Comparison of ENCODE assay signal across 22 mouse cellular contexts in genomic region chr17:67090153-67090552, GRCm38 (mm10).
DNase-seq lines count a peak whose midpoint lies in the region; ATAC-seq and TF ChIP-seq lines count a peak whose summit lies in the region.
"Had no signal": no experiment of that assay in that cellular context is flagged by ENCODE, and none has a peak within 500 bp of the region (broad histone marks: within the 10 kb centered on the region; RNA-seq: fewer than 3 reads in every experiment).

No protein-coding gene starts in this region.

- WGBS in embryonic facial prominence, embryonic 12.5 days: 79% methylated on average over 7 of the region's 7 CpGs
- 84% methylated on average over 7 of the region's 7 CpGs for WGBS in embryonic facial prominence, embryonic 10.5 days
- 73% methylated on average over 7 of the region's 7 CpGs for WGBS in kidney, postnatal 0 days
- 74% methylated on average over 7 of the region's 7 CpGs for WGBS in kidney, embryonic 16.5 days
- 76% methylated on average over 7 of the region's 7 CpGs for WGBS in midbrain, embryonic 16.5 days
- 75% methylated on average over 7 of the region's 7 CpGs for WGBS in midbrain, embryonic 13.5 days

- H3K9me3 ChIP-seq in embryonic facial prominence, embryonic 12.5 days: no peaks in the 10 kb centered on the region
- H3K9me3 ChIP-seq in embryonic facial prominence, embryonic 10.5 days: no peaks in the 10 kb centered on the region
- no peaks in the 10 kb centered on the region for H3K9me3 ChIP-seq in kidney, postnatal 0 days (replicated peaks; ENCODE audit: low read length)
- H3K9me3 ChIP-seq in kidney, embryonic 16.5 days (ENCODE audit: low read length): no peaks in the 10 kb centered on the region
- no peaks in the 10 kb centered on the region for H3K9me3 ChIP-seq in midbrain, embryonic 16.5 days (replicated peaks; ENCODE audit: control insufficient read depth, low read length, poor library complexity, severe bottlenecking)
- no peaks in the 10 kb centered on the region for H3K9me3 ChIP-seq in midbrain, embryonic 13.5 days
- H3K9me3 ChIP-seq: embryonic facial prominence, embryonic 13.5 days; heart, embryonic 15.5 days; kidney, embryonic 15.5 days; liver, embryonic 15.5 days had no signal

- no peaks in the 10 kb centered on the region for H3K36me3 ChIP-seq in embryonic facial prominence, embryonic 12.5 days
- no peaks in the 10 kb centered on the region for H3K36me3 ChIP-seq in embryonic facial prominence, embryonic 10.5 days (replicated peaks)
- H3K36me3 ChIP-seq in kidney, postnatal 0 days (ENCODE audit: insufficient read depth, low read length): no peaks in the 10 kb centered on the region
- H3K36me3 ChIP-seq in kidney, embryonic 16.5 days (ENCODE audit: insufficient read depth, low read length): no peaks in the 10 kb centered on the region
- H3K36me3 ChIP-seq in midbrain, embryonic 16.5 days (ENCODE audit: control insufficient read depth, insufficient read depth, low read length): no peaks in the 10 kb centered on the region
- H3K36me3 ChIP-seq in midbrain, embryonic 13.5 days: no peaks in the 10 kb centered on the region
- H3K36me3 ChIP-seq: embryonic facial prominence, embryonic 13.5 days; heart, embryonic 15.5 days; kidney, embryonic 15.5 days; liver, embryonic 15.5 days had no signal

- H3K4me2 ChIP-seq in embryonic facial prominence, embryonic 12.5 days (replicated peaks): no peak overlapping the region
- no peak overlapping the region for H3K4me2 ChIP-seq in kidney, postnatal 0 days (ENCODE audit: low read length)
- no peak overlapping the region for H3K4me2 ChIP-seq in kidney, embryonic 16.5 days (replicated peaks; ENCODE audit: low read depth, low read length)
- H3K4me2 ChIP-seq in midbrain, embryonic 16.5 days (ENCODE audit: low read length): no peak overlapping the region
- no peak overlapping the region for H3K4me2 ChIP-seq in midbrain, embryonic 13.5 days (replicated peaks)
- H3K4me2 ChIP-seq: embryonic facial prominence, embryonic 13.5 days; heart, embryonic 15.5 days; kidney, embryonic 15.5 days; liver, embryonic 15.5 days; lung, embryonic 14.5 days had no signal

- no peaks in the 10 kb centered on the region for H3K27me3 ChIP-seq in embryonic facial prominence, embryonic 12.5 days
- H3K27me3 ChIP-seq in embryonic facial prominence, embryonic 10.5 days (replicated peaks; ENCODE audit: low read depth, poor library complexity, severe bottlenecking): no peaks in the 10 kb centered on the region
- no peaks in the 10 kb centered on the region for H3K27me3 ChIP-seq in kidney, postnatal 0 days (ENCODE audit: insufficient read depth, low read length)
- no peaks in the 10 kb centered on the region for H3K27me3 ChIP-seq in kidney, embryonic 16.5 days (ENCODE audit: insufficient read depth, low read length)
- H3K27me3 ChIP-seq in midbrain, embryonic 16.5 days (ENCODE audit: control insufficient read depth, insufficient read depth, low read depth, low read length): no peaks in the 10 kb centered on the region
- H3K27me3 ChIP-seq in midbrain, embryonic 13.5 days: no peaks in the 10 kb centered on the region
- H3K27me3 ChIP-seq: CH12.LX; embryonic facial prominence, embryonic 13.5 days; heart, embryonic 15.5 days; kidney, embryonic 15.5 days; liver, embryonic 15.5 days had no signal

- no peak overlapping the region for H3K27ac ChIP-seq in embryonic facial prominence, embryonic 12.5 days
- no peak overlapping the region for H3K27ac ChIP-seq in embryonic facial prominence, embryonic 10.5 days (replicated peaks)
- no peak overlapping the region for H3K27ac ChIP-seq in kidney, postnatal 0 days
- H3K27ac ChIP-seq in kidney, embryonic 16.5 days (ENCODE audit: low read length): no peak overlapping the region
- no peak overlapping the region; the same call in 1 of the 2 replicates for H3K27ac ChIP-seq in midbrain, embryonic 16.5 days (ENCODE audit: low read length)
- no peak overlapping the region for H3K27ac ChIP-seq in midbrain, embryonic 13.5 days
- H3K27ac ChIP-seq: embryonic facial prominence, embryonic 13.5 days; gastrocnemius, adult 2 months; heart, embryonic 15.5 days; kidney, embryonic 15.5 days; liver, embryonic 15.5 days had no signal

- no peaks in the 10 kb centered on the region for H3K4me1 ChIP-seq in embryonic facial prominence, embryonic 12.5 days
- peaks cover 3% of the 10 kb centered on the region; the same call in 1 of the 2 replicates for H3K4me1 ChIP-seq in embryonic facial prominence, embryonic 10.5 days
- H3K4me1 ChIP-seq in kidney, postnatal 0 days (replicated peaks; ENCODE audit: insufficient read depth, low read length): no peaks in the 10 kb centered on the region
- no peaks in the 10 kb centered on the region for H3K4me1 ChIP-seq in kidney, embryonic 16.5 days (ENCODE audit: insufficient read depth, low read length)
- H3K4me1 ChIP-seq in midbrain, embryonic 16.5 days (ENCODE audit: control insufficient read depth, insufficient read depth, low read length): peaks cover under 1% of the 10 kb centered on the region; the same call in 1 of the 2 replicates
- peaks cover 7% of the 10 kb centered on the region; the same call in 1 of the 2 replicates for H3K4me1 ChIP-seq in midbrain, embryonic 13.5 days (replicated peaks)
- H3K4me1 ChIP-seq: embryonic facial prominence, embryonic 13.5 days; kidney, embryonic 15.5 days; liver, embryonic 15.5 days had no signal

- TF ChIP-seq CTCF in kidney, postnatal 0 days (IDR thresholded peaks at IDR 0.05; ENCODE audit: low read depth): no peak

- no peak overlapping the region for H3K4me3 ChIP-seq in embryonic facial prominence, embryonic 12.5 days
- no peak overlapping the region for H3K4me3 ChIP-seq in embryonic facial prominence, embryonic 10.5 days
- H3K4me3 ChIP-seq in kidney, postnatal 0 days (replicated peaks; ENCODE audit: low read depth, low read length): no peak overlapping the region
- H3K4me3 ChIP-seq in kidney, embryonic 16.5 days (ENCODE audit: low read length): no peak overlapping the region
- no peak overlapping the region for H3K4me3 ChIP-seq in midbrain, embryonic 16.5 days (ENCODE audit: low read depth, low read length)
- no peak overlapping the region for H3K4me3 ChIP-seq in midbrain, embryonic 13.5 days (replicated peaks)
- H3K4me3 ChIP-seq: embryonic facial prominence, embryonic 13.5 days; erythroblast, embryonic 14.5 days; gastrocnemius, adult 2 months; heart, embryonic 15.5 days; kidney, embryonic 15.5 days; liver, embryonic 15.5 days had no signal

- DNase-seq in embryonic facial prominence, embryonic 10.5 days (ENCODE audit: low spot score): no peak
- no peak for DNase-seq in kidney, postnatal 0 days (ENCODE audit: low spot score)
- DNase-seq in urinary bladder, adult 18-20 months (ENCODE audit: low spot score in 2 of 2): no peak
- DNase-seq: adrenal gland, postnatal 10 days; cerebellum, adult 11 months; cerebellum, adult 9-10 months; gastrocnemius, adult 2 months; heart, postnatal 36 days; kidney, adult 18-20 months; kidney, postnatal 4 days; lung, embryonic 14.5 days; lung, postnatal 14 days had no signal

- no peak for ATAC-seq in embryonic facial prominence, embryonic 12.5 days (ENCODE audit: insufficient number of reproducible peaks, insufficient read depth, low FRiP score, low TSS enrichment)
- no peak for ATAC-seq in kidney, postnatal 0 days (replicated peaks; ENCODE audit: low FRiP score, low read depth)
- ATAC-seq in kidney, embryonic 16.5 days (ENCODE audit: low FRiP score, low TSS enrichment): no peak
- 0 out of 2 replicates have a peak, but pooled peaks have one; percentile 42 for ATAC-seq in midbrain, embryonic 16.5 days
- no peak for ATAC-seq in midbrain, embryonic 13.5 days

- 0 out of 2 replicates have a peak overlapping the region, but pooled peaks have one; percentile 7 for H3K9ac ChIP-seq in embryonic facial prominence, embryonic 12.5 days
- 0 out of 2 replicates have a peak overlapping the region, but pooled peaks have one; percentile 13 for H3K9ac ChIP-seq in kidney, postnatal 0 days (ENCODE audit: low read depth, low read length)
- H3K9ac ChIP-seq in kidney, embryonic 16.5 days (replicated peaks; ENCODE audit: low read length): no peak overlapping the region
- H3K9ac ChIP-seq in midbrain, embryonic 16.5 days (ENCODE audit: low read depth, low read length): peak overlapping the region; percentile 21; the same call in 1 of the 2 replicates
- no peak overlapping the region for H3K9ac ChIP-seq in midbrain, embryonic 13.5 days (replicated peaks)
- H3K9ac ChIP-seq: embryonic facial prominence, embryonic 13.5 days; heart, embryonic 15.5 days; kidney, embryonic 15.5 days; liver, embryonic 15.5 days; lung, embryonic 14.5 days had no signal

Comparison
In these comparisons a context has a peak if more than half of its experiments do, and no peak if none do; other contexts are left out.
1. H3K9ac ChIP-seq: peak in embryonic facial prominence, embryonic 12.5 days (single experiment), kidney, postnatal 0 days (single experiment) and midbrain, embryonic 16.5 days (single experiment); none in kidney, embryonic 16.5 days (single experiment) and midbrain, embryonic 13.5 days (single experiment).